Mouse (Mus musculus): ENCODE data around the gene Hoxb6.

Hoxb6 gene

DNA sequence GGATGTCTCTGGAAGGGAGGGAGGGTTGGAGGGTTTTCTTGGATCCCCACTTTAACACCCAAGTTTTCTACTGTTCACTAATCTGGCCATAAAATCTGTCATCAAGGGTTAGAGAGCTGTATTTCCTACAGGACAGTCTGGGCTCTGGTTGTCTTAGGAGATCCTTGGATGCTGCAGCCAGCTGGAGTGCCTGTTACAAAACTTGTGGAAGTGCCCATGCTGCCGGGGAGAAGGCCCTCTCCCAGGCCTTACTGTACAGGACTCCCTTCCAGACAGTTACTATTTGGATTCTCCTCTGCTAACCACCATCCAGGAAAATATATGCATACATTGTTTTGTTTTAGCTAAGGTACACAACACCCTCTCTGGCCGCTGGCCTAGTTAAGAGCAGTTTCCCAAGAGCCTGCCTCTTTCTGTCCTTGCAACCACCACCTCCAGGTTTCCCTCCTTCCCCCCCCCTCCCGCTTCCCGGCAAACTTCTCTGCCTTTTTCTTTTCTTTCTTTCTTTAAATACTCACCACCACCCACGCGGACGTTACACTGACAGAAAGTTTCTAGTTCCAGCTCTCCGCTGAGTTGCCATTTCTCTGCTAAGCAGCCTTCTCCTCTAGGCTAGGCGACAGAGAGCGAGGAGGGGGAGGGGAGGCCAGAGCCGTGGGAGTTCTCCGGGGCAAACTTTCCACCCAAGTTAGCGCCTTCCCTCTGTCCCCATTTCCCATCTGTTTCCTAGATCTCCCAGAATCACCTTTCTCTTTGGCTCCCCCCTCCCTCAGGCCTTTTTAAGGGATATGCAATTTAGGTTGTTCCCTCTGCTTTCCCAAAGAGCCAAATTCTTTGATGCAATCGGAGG is 57.4 kb downstream of the Hoxb6 start:
- DNase-seq (ENCODE audit: low read depth in 1 of 2, low spot score in 2 of 2), result no peak

DNA sequence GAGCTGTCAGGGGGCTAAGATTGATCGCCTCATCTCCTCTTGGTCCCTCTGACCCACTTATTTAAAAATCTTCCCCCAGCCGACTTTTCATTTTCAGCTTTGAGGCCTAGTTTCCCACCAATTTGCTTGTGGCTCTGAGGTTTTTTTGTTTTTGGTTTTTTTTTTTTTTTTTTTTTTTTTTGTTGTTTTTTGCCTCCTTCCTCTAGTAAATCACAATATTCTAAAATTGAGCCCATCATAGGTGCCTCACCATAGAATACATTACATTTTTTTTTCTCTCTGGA is 58.0 kb downstream of the Hoxb6 start, which contains the start of gene Hoxb2:
Hoxb2 (plus strand) TSS at position 185 of the 284 bp plus-strand sequence.
- no peak for DNase-seq (ENCODE audit: low read depth in 1 of 2, low spot score in 2 of 2)

DNA sequence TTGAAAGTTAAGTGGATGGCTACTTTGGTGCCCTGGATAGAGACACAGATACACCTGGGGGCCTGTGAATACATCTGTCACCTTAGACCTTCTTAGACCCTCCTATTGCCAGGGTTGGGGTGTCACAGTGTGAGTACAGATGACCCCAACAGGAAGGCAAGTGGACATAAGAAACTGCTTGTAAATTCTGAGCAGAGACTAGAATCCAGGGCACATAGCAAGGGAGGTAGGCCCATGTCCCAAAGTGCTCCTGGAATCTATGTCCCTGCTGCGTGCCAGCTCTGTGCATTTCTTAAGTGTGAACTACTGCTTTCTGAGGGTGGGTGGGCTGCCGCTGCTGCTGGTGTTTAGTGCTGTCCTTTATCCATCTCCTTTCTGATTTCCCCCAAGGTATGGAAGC is 58.5 kb downstream of the Hoxb6 start:
- no peak for DNase-seq (ENCODE audit: low read depth in 1 of 2, low spot score in 2 of 2)

Measured in monocyte, adult 2 months (primary cell).